Mouse (Mus musculus) liver, embryonic 15.5 days (tissue): ENCODE data around the gene Erc1. TPM values are rescaled to one million over a fixed set of nuclear protein-coding genes. Genes with fewer than 3 reads are reported as not detected.

Experiments
- polyA plus RNA-seq: library from polyadenylated mRNA; unstranded; fragments of >200 nt; fragmentation: Nextera tagmentation; extraction: Ambion mirVana; gene quantifications from 2 replicates; pipeline ENCODE4 v1.2.1, GENCODE M21; 2015

Erc1 gene
- polyA plus RNA-seq, 1 experiment from 2014 or later, result 3.0 TPM

Other genes with a start within 250 kb of the Erc1 start
- gene Rad52, start 54.5 kb upstream of the Erc1 start, polyA plus RNA-seq, result 8.6 and 10.0 TPM in 2 replicates
- gene Wnk1, start 190.5 kb upstream of the Erc1 start, polyA plus RNA-seq, result 27.0 and 28.6 TPM in 2 replicates
- gene Ninj2, start 245.2 kb upstream of the Erc1 start, polyA plus RNA-seq, result 0.10 TPM in 1 of 2 replicates, not detected in the other